Mouse (Mus musculus) hindbrain, embryonic 15.5 days (tissue): ENCODE measurements at regions not wholly inside any gene's neighbourhood (a gene's known extent, or its start where the extent isn't known, plus 50 kb on each side); places are given as distances from the start of the nearest gene placed in this dataset.
"Not testable (repeated sequence)": the region's sequence is repeated elsewhere in the genome, so short reads cannot be mapped to it uniquely, and the experiment has no call there.

ENCODE experiments used
- ATAC-seq: fragments of 200-750 bp; cut with Nextera tagmentation; 2 replicates; pipeline ENCODE4 v1.8.0; 2017; ENCODE audit warnings: low read depth, moderate number of reproducible peaks, moderate TSS enrichment; ENCODE audit not compliant: low FRiP score
- H3K27ac ChIP-seq: fragments of 300-500 bp; sonication (generic); replicated peaks from 2 replicates; pipeline ENCODE4 v1.5.1; 2015; ENCODE audit warnings: mild to moderate bottlenecking, inconsistent platforms
- H3K27me3 ChIP-seq: fragments of 300-500 bp; sonication (generic); 2 replicates; pipeline ENCODE4 v1.6.1; 2015; ENCODE audit warnings: control low read depth, inconsistent platforms
- H3K36me3 ChIP-seq: fragments of 300-500 bp; sonication (generic); 2 replicates; pipeline ENCODE4 v1.6.1; 2015; ENCODE audit warnings: control low read depth, inconsistent platforms
- H3K4me1 ChIP-seq: fragments of 300-500 bp; sonication (generic); replicated peaks from 2 replicates; pipeline ENCODE4 v1.6.1; 2015; ENCODE audit warnings: control low read depth, inconsistent platforms
- H3K4me2 ChIP-seq: fragments of 300-500 bp; sonication (generic); 2 replicates; pipeline ENCODE4 v1.6.1; 2015; ENCODE audit warnings: moderate library complexity, mild to moderate bottlenecking, inconsistent platforms
- H3K4me3 ChIP-seq: fragments of 300-500 bp; sonication (generic); 2 replicates; pipeline ENCODE4 v1.5.1; 2015; ENCODE audit warnings: mild to moderate bottlenecking, inconsistent platforms
- H3K9ac ChIP-seq: fragments of 300-500 bp; sonication (generic); 2 replicates; pipeline ENCODE4 v1.6.1; 2015; ENCODE audit warnings: inconsistent platforms
- H3K9me3 ChIP-seq: fragments of 300-500 bp; sonication (generic); 2 replicates; pipeline ENCODE4 v1.6.1; 2016; ENCODE audit warnings: control low read depth, inconsistent platforms
- whole genome bisulfite sequencing: fragments of 180-500 bp; shearing (Covaris S2); methylation state at CpG from one replicate; pipeline ENCODE4 v1.1.7; 2015; 5-methylcytosine and 5-hydroxymethylcytosine counted together

DNA sequence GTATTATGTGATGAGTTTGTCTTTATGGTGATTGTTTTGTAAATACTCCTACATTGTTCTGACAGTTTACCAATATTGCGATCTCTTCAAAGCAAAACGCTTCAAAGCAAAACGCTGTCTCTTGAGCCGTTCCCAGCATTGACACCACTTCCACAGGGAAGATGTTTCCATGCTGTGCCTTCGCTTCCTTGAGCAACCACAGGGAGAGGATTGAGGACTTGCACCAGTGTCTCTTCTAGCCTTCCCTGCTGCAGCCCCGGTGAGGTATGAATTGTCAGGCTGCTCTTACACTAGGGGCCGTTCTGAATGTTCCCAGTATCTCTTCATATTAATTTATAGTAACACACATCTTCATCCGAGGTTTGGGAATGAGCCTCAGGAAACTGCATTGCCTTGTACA is 160.4 kb upstream of the Arglu1 start:
- H3K36me3 ChIP-seq = no peaks in the 10 kb centered on the region
- H3K4me2 ChIP-seq = no peak overlapping the region
- no peak for ATAC-seq
- H3K4me1 ChIP-seq = no peaks in the 10 kb centered on the region
- no peak overlapping the region for H3K4me3 ChIP-seq
- no peak overlapping the region for H3K27ac ChIP-seq
- WGBS = 54% methylated on average over 8 of the region's 8 CpGs
- H3K9me3 ChIP-seq = no peaks in the 10 kb centered on the region
- no peaks in the 10 kb centered on the region for H3K27me3 ChIP-seq
- H3K9ac ChIP-seq = no peak overlapping the region

DNA sequence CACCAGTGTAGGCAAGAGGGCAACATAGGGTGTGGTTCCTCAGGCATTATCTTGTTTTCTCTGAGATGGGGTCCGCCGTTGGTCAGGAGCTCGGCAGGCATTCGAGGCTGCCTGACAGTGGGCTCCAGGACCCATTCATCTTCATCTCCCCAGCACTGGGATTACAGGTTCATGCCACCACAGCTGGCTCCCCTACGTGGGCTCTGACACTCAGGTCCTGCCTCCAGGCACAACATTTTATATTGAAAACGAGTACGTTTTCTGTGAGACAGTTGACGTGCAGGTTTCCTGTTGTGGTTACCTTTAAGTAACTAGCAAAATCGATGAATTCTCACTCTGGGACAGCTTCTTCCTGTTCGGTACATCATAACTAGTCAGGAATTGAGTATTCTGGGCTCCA is 157.3 kb upstream of the Arglu1 start:
- Histone ChIP-seq H3K4me3 (no peak overlapping the region), H3K4me2 (no peak overlapping the region), H3K9ac (no peak overlapping the region), H3K36me3 (no peaks in the 10 kb centered on the region), H3K27me3 (no peaks in the 10 kb centered on the region), H3K9me3 (no peaks in the 10 kb centered on the region), H3K4me1 (no peaks in the 10 kb centered on the region), H3K27ac (no peak overlapping the region)
- 85% methylated on average over 10 of the region's 10 CpGs for WGBS
- no peak for ATAC-seq

DNA sequence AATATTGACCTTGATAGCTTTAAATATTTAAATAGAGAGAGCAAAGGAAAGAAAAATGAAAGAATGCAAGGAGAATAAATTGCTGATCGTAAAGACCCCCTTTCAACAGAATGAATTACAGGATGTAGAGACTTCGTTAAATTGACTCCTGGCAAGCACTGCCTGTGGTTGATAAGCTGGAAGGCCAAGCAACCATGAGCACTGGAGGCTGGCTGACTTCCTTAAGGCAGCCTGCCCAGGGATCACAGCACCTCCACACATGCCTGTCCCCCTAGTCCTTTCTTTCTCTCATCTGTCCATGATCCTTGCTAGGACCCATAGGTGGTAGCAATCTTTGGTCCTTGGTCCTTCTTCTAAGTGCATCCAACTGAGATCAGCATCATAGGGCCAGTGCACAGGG is 152.0 kb upstream of the Arglu1 start:
- WGBS = 77% methylated on average over 2 of the region's 2 CpGs
- Histone ChIP-seq H3K4me3 (no peak overlapping the region), H3K36me3 (no peaks in the 10 kb centered on the region), H3K4me1 (no peaks in the 10 kb centered on the region), H3K9me3 (no peaks in the 10 kb centered on the region), H3K9ac (no peak overlapping the region), H3K27me3 (no peaks in the 10 kb centered on the region), H3K4me2 (no peak overlapping the region), H3K27ac (no peak overlapping the region)
- ATAC-seq = no peak

DNA sequence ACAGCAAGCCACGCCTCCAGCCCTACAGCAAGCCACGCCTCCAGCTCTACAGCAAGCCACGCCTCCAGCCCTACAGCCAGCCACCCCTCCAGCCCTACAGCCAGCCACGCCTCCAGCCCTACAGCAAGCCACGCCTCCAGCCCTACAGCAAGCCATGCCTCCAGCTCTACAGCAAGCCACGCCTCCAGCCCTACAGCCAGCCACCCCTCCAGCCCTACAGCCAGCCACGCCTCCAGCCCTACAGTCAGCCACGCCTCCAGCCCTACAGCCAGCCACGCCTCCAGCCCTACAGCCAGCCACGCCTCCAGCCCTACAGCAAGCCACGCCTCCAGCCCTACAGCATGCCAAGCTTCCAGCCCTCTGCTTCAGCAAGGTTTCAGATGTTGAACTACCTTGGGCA is 145.8 kb upstream of the Arglu1 start:
- WGBS = 74% methylated on average over 11 of the region's 11 CpGs
- H3K4me1 ChIP-seq, H3K9me3 ChIP-seq, H3K9ac ChIP-seq, H3K4me3 ChIP-seq, H3K27me3 ChIP-seq, H3K4me2 ChIP-seq, H3K27ac ChIP-seq, ATAC-seq, H3K36me3 ChIP-seq: not testable (repeated sequence)

DNA sequence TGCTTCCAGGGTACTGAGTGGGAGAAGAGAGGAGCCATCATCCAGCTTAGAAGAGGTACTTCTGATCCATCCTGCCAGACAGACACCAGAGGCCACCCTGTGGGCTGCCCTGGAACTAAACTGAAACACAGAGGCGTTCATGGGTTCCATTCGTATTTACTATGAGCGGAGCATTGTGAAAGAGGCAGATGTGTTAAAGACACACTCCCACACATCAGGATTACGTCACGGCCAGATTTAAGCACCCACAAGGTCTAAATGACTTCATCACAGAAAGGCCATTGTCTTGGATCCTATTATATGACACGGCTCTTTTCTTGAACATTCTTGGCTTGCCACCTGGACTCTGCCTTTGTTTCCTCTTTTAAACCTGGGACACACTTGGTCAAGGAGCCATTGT is 141.0 kb upstream of the Arglu1 start:
- no peak for ATAC-seq
- 75% methylated on average over 6 of the region's 6 CpGs for WGBS
- no peaks in the 10 kb centered on the region for H3K27me3 ChIP-seq
- no peaks in the 10 kb centered on the region for H3K9me3 ChIP-seq
- no peak overlapping the region for H3K27ac ChIP-seq
- no peak overlapping the region for H3K9ac ChIP-seq
- H3K4me3 ChIP-seq = no peak overlapping the region
- no peak overlapping the region for H3K4me2 ChIP-seq
- H3K36me3 ChIP-seq = no peaks in the 10 kb centered on the region
- peaks cover 6% of the 10 kb centered on the region; the same call in 1 of the 2 replicates for H3K4me1 ChIP-seq

DNA sequence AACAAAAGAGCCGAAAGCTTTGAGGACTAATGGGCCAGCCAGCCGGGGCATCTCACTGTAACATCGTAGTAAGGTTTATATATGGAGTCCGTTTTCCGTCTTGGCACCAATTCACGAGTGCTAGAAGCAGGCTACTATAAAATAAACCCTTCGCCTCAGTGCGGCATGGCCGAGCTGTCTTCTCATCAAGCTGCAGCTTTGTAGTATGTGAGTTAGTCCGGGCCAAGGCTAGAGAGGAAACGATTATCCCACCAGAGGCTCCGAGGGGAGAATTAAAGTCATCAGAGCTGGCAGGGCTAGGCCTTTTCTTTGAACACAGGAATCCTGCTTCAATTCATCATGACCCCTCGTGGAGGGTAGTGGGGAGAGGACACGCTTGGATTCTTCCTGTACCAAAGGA is 138.9 kb upstream of the Arglu1 start:
- Histone ChIP-seq H3K27me3 (no peaks in the 10 kb centered on the region), H3K36me3 (no peaks in the 10 kb centered on the region), H3K4me2 (no peak overlapping the region), H3K27ac (no peak overlapping the region), H3K4me1 (peaks cover 6% of the 10 kb centered on the region; the same call in 1 of the 2 replicates), H3K9ac (no peak overlapping the region), H3K9me3 (no peaks in the 10 kb centered on the region), H3K4me3 (no peak overlapping the region)
- 57% methylated on average over 14 of the region's 14 CpGs for WGBS
- no peak for ATAC-seq

DNA sequence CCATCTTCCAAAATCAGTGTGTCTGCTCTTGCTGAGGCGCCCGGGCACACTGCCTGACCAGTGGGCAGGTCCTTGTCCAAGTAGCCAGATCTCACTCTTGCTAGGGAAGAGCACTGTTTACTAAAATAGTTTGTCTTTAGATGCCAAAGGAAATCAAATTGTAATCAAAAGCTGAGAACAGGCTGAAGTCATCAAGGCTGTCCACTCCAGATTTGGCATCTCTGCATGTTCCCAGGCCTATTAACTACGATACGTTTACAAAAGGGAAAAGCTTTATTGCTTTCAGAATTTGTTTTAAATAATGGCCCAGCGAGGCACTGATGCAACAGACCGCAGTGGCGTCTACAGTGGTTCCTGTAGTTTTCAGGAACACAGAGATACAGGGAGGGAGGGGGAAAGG is 137.2 kb upstream of the Arglu1 start:
- Histone ChIP-seq H3K4me3 (no peak overlapping the region), H3K9ac (no peak overlapping the region), H3K9me3 (no peaks in the 10 kb centered on the region), H3K27ac (no peak overlapping the region), H3K27me3 (no peaks in the 10 kb centered on the region), H3K4me1 (peaks cover 6% of the 10 kb centered on the region; the same call in 1 of the 2 replicates), H3K4me2 (no peak overlapping the region), H3K36me3 (no peaks in the 10 kb centered on the region)
- no peak for ATAC-seq
- WGBS = 86% methylated on average over 7 of the region's 7 CpGs

DNA sequence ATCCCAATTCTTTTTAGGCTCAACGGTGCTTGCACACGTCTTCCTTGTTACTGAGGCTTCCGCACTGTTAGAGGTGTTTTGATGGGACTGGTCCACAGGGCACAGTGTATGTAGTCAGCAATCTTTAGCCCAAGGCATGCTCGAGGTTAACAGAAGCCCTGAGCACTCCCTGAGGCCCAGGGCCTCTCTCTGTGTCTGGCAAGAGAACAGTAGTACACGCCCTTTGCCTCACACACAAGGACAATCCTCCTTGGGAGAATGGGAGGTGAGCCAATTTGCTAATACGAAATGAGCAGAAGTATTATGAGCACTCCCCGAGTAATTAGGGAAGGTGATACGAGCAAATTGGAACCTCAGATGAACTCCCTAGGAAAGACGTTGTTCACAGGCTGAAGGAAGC is 136.5 kb upstream of the Arglu1 start:
- Histone ChIP-seq H3K4me1 (peaks cover 6% of the 10 kb centered on the region; the same call in 1 of the 2 replicates), H3K27ac (no peak overlapping the region), H3K36me3 (no peaks in the 10 kb centered on the region), H3K27me3 (no peaks in the 10 kb centered on the region), H3K9ac (no peak overlapping the region), H3K4me3 (no peak overlapping the region), H3K4me2 (no peak overlapping the region), H3K9me3 (no peaks in the 10 kb centered on the region)
- no peak for ATAC-seq
- WGBS = 65% methylated on average over 9 of the region's 9 CpGs

DNA sequence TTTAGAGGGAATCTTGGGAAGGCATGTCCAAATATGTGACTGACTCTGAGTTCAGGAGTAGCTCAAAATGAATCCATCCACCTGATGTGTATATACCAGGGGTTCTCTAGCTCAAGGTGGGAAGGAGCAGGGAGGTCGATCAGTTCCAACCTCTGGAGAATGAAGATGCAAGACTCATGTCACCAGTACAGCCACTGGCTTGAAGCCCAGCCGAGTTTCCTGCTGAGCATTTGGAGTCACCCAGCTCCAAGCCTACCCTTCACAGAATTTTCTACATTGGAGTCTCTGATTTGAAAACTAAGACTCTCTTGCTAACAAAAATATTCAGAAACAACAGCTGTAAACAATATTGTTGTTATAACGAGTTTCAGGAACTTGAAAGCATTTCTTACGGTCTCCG is 134.6 kb upstream of the Arglu1 start:
- no peak for ATAC-seq
- H3K9ac ChIP-seq = no peak overlapping the region
- no peak overlapping the region for H3K4me2 ChIP-seq
- no peaks in the 10 kb centered on the region for H3K9me3 ChIP-seq
- no peak overlapping the region for H3K4me3 ChIP-seq
- H3K27me3 ChIP-seq = no peaks in the 10 kb centered on the region
- H3K4me1 ChIP-seq = peaks cover 14% of the 10 kb centered on the region
- WGBS = 78% methylated on average over 5 of the region's 5 CpGs
- H3K36me3 ChIP-seq = no peaks in the 10 kb centered on the region
- no peak overlapping the region for H3K27ac ChIP-seq

DNA sequence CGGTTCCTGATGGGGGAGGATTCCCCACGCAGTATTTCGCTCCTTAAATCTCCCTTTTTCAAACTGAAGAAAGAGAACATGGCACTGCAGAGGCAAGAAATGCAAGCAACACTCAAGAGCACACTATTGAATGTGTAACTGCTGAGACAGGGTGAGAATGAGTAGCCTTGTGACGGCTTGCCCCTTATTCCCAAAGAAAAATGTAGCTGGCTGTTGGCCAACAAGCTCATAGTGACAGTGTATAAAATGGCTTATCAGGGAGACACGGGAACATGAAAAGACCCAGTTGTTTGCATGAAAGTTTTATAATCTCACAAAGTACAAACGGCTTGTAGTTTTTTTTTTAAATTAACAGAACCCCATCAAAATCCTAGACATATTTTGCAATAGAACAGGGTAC is 130.8 kb upstream of the Arglu1 start:
- H3K4me3 ChIP-seq = no peak overlapping the region
- no peak overlapping the region for H3K9ac ChIP-seq
- H3K4me2 ChIP-seq = no peak overlapping the region
- H3K36me3 ChIP-seq = no peaks in the 10 kb centered on the region
- H3K4me1 ChIP-seq = peaks cover 8% of the 10 kb centered on the region
- no peak for ATAC-seq
- WGBS = 55% methylated on average over 6 of the region's 6 CpGs
- H3K27me3 ChIP-seq = no peaks in the 10 kb centered on the region
- no peak overlapping the region for H3K27ac ChIP-seq
- no peaks in the 10 kb centered on the region for H3K9me3 ChIP-seq

DNA sequence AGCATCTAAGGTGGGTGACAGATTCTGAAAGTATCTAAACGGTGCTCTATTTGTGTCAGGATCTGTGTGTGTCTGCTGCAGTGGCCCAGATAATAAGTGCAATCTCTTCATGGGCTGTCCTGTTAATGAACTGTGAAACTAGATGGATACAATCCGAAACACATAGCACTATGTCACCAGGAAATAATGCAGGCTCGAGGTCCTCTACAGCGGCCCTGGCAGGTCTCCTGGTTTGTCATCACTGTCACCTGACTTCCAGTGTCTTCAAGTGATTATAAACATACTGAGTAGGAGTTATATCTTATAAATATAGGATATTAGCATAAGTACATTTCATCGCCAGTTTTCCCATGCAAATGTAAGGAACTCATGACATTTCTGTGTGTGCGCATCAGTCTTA is 130.3 kb upstream of the Arglu1 start:
- Histone ChIP-seq H3K27me3 (no peaks in the 10 kb centered on the region), H3K9me3 (no peaks in the 10 kb centered on the region), H3K27ac (no peak overlapping the region), H3K4me2 (no peak overlapping the region), H3K36me3 (no peaks in the 10 kb centered on the region), H3K9ac (no peak overlapping the region), H3K4me1 (peaks cover 8% of the 10 kb centered on the region), H3K4me3 (no peak overlapping the region)
- ATAC-seq = no peak
- 59% methylated on average over 6 of the region's 6 CpGs for WGBS

DNA sequence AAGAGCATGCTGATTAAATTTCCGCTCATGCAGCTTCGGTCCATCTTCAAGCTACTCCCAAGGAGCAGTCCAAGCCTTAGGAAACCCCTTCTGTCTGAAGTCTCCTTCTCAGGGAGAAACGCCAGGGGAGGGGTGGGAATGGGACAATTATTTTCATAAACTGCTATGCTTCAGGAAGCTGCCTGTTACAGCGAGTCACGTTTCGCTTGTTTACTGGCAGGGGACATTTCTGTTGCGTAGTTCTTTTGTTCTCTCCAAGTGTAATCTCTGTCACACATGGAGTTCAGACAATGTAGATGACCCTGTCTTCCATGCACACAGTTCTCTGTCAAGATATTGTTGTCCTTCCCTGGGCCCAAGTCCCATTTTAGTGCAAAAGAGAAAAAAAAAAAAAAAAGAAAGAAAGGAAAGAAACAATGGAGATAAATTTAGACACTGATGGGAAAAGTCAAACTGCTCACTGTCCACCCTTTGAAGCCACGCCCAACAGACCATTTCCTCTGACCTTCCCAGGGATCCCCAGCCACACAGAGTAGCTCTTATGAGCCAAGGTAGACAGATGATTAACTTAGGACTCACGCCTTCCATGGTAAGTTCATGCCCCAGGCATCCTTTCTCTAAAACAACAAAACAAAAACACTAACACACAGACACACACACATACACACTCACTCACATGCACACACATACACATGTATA is 129.1 kb upstream of the Arglu1 start:
- no peak for ATAC-seq
- Histone ChIP-seq H3K4me2 (no peak overlapping the region), H3K36me3 (no peaks in the 10 kb centered on the region), H3K9me3 (no peaks in the 10 kb centered on the region), H3K4me1 (peaks cover 8% of the 10 kb centered on the region), H3K27me3 (no peaks in the 10 kb centered on the region), H3K9ac (no peak overlapping the region), H3K27ac (no peak overlapping the region), H3K4me3 (no peak overlapping the region)
- WGBS = 65% methylated on average over 9 of the region's 9 CpGs

DNA sequence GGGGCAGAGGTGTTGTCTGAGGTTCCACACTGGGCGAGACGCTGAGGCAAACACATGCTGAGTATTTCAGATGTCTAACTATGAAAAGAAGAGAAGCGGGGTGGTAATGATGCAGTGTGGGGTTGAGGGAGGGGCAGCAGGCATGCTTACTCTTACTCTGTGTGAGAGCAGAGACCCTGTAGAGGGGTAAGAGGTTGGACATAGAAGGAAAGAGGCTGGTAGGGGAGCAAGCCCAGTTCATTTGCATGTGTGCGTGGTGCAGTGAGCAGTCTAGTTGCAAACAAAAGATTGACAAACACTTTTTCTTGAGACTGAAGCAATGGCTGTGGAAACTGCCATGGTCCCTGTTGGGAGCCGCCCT is 122.5 kb upstream of the Arglu1 start:
- no peak for ATAC-seq
- Histone ChIP-seq H3K9ac (no peak overlapping the region), H3K36me3 (no peaks in the 10 kb centered on the region), H3K4me2 (no peak overlapping the region), H3K27ac (no peak overlapping the region), H3K4me1 (peaks cover 4% of the 10 kb centered on the region), H3K27me3 (no peaks in the 10 kb centered on the region), H3K4me3 (no peak overlapping the region), H3K9me3 (no peaks in the 10 kb centered on the region)
- 81% methylated on average over 5 of the region's 5 CpGs for WGBS
